Mouse (Mus musculus) bone marrow, adult 2 months (tissue): ENCODE results near the gene Cd84.

ENCODE experiments used
- CTCF ChIP-seq: fragments of 200-500 bp; IDR thresholded peaks from 2 replicates; pipeline ENCODE4 v1.5.1; 2011; ENCODE audit warnings: low read length, control low read depth; ENCODE audit not compliant: control insufficient read depth, insufficient read depth
- POLR2A ChIP-seq: fragments of 200-500 bp; IDR thresholded peaks from 2 replicates; pipeline ENCODE4 v1.6.1; 2011; ENCODE audit warnings: low read depth, mild to moderate bottlenecking, control low read depth, low read length, borderline replicate concordance; ENCODE audit not compliant: control insufficient read depth

GRCm38 (mm10) chr1:171904011-171904410, 64.5 kb downstream of the Cd84 start:
- TF ChIP-seq CTCF (no peak), POLR2A (no peak)
